Mouse (Mus musculus) lung, postnatal 10 days (tissue): Measurements from ENCODE around the gene Atp11a.

Experiments used
- DNase-seq: peaks from one replicate; pipeline ENCODE4 v3.0.0; 2021

Atp11a gene

DNA sequence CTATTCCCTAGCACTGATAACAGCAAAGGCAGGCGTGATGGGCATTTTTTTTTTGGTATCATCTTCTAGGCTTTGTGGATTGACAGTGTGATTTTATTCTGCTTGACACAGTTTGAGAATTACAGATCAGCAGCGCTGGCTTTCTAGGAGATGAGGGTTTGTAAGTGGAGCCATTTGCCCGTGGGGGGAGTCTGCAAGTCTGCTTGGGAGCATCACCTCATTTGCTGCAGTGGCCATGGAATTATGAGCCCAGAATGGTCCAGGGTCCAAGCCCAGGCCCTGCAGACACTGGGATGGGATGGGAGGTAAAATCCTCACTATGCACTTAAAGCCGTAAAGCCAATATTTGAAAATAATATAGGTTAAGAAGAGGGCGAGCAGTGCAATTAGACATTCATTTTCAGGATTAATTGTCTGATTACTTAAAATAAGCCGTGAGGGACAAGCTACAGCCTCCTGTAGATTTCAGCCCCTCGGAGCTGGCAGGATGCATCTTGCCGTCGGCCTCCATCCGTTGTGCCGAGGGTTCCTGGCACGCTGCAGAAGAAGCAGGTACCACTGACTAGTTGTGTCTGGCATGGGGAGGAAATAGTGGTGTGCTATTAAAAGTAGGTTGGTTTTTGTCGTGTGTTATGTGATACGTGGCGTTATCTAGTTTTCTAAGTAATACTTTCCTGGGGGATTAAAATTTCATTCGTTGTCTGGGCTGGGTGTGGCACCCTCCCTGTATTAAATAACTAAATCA lies 159.5 kb downstream of the Atp11a start:
- DNase-seq: no peak

DNA sequence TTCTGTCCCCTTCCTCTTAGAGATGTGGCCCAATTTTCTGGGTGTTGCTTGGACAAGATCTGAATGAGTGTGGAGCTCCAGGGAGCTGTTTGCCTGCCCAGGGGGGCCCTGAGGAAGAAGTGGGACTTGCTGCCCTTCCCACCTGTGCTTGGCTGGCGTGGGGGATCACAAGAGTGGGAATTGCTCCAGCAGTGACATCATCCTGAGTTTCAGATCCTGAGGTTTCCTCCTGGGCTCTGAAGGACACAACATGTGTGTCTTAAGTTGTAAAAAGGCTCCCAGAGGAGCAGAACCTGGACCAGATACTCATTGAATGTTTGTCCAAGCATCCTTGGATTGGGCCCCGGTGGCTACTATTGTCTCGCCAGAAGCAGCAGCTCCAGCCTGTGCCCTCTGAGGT lies 160.2 kb downstream of the Atp11a start:
- no peak for DNase-seq

DNA sequence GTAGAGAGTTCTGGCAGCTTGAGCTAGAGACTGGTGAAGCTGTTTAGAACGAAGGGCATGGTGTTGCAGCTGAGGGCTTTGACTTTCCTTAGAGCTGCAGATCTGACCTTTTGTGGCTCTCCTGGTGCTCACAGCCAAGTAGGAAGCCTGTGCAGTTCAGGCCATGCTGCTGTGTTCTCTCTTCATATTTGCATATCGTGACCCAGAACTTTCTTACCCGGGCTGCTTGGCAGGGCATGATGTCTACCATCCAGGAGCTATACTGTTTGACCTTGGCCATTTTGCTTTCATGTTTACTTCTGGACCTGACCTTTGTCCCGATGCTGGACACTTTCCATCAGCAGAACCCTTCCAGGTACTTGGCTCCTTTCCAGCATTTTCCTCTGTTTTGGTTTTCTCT lies 161.0 kb downstream of the Atp11a start:
- DNase-seq: no peak
